Mouse (Mus musculus): ENCODE measurements around the gene Tprn. TPM values are rescaled to one million over a fixed set of nuclear protein-coding genes. Genes with fewer than 3 reads are reported as not detected.

The Tprn gene
- 4.9 and 6.0 TPM in 2 replicates for polyA plus RNA-seq (2012; rRNA removed)
- polyA plus RNA-seq (2014; fragmentation: Nextera tagmentation; extraction: Ambion mirVana), result 6.1 and 6.8 TPM in 2 replicates

- peak; percentile 100 for ATAC-seq (ENCODE audit: low FRiP score, low read depth)
- Histone ChIP-seq H3K27me3 (ENCODE audit: control insufficient read depth, insufficient read depth, low read length) (peaks cover 13% of the 10 kb centered on the region; the same call in 1 of the 2 replicates), H3K9ac (ENCODE audit: low read depth, low read length, severe bottlenecking) (peak within 1 kb of the TSS; percentile 53), H3K36me3 (ENCODE audit: control insufficient read depth, insufficient read depth, low read length) (no peaks in the 10 kb centered on the region), H3K27ac (replicated peaks; ENCODE audit: low read depth, low read length) (no peak within 1 kb of the TSS), H3K9me3 (ENCODE audit: control insufficient read depth, low read length) (no peaks in the 10 kb centered on the region), H3K4me3 (replicated peaks; ENCODE audit: low read length) (peak within 1 kb of the TSS; percentile 77), H3K4me2 (replicated peaks; ENCODE audit: low read depth, low read length, severe bottlenecking) (peak within 1 kb of the TSS; percentile 99), H3K4me1 (ENCODE audit: control insufficient read depth, insufficient read depth, low read length) (peaks cover 11% of the 10 kb centered on the region)
- no peak for TF ChIP-seq POLR2A (IDR thresholded peaks at IDR 0.05; ENCODE audit: borderline replicate concordance, extremely low read depth, insufficient read depth, insufficient read length)
- DNase-seq (ENCODE audit: low spot score), result peak; percentile 98
- 1% methylated on average over 28 of the region's 39 CpGs for WGBS
Observed at GRCm38 (mm10) chr2:25262291-25262767, at the start of gene Tprn. Tprn (plus strand) TSS chr2:25262618.

- DNase-seq (ENCODE audit: low spot score), result no peak
- TF ChIP-seq POLR2A (IDR thresholded peaks at IDR 0.05; ENCODE audit: borderline replicate concordance, extremely low read depth, insufficient read depth, insufficient read length), result no peak
- Histone ChIP-seq H3K36me3 (ENCODE audit: control insufficient read depth, insufficient read depth, low read length) (peaks cover 8% of the 10 kb centered on the region), H3K4me3 (replicated peaks; ENCODE audit: low read length) (no peak overlapping the region), H3K4me2 (replicated peaks; ENCODE audit: low read depth, low read length, severe bottlenecking) (no peak overlapping the region), H3K4me1 (ENCODE audit: control insufficient read depth, insufficient read depth, low read length) (peaks cover 19% of the 10 kb centered on the region; the same call in 1 of the 2 replicates), H3K27me3 (ENCODE audit: control insufficient read depth, insufficient read depth, low read length) (no peaks in the 10 kb centered on the region), H3K9me3 (ENCODE audit: control insufficient read depth, low read length) (no peaks in the 10 kb centered on the region), H3K27ac (replicated peaks; ENCODE audit: low read depth, low read length) (no peak overlapping the region), H3K9ac (ENCODE audit: low read depth, low read length, severe bottlenecking) (no peak overlapping the region)
- WGBS, result 63% methylated on average over 23 of the region's 23 CpGs
- ATAC-seq (ENCODE audit: low FRiP score, low read depth), result no peak
Observed at GRCm38 (mm10) chr2:25213266-25213865, 49.1 kb upstream of the Tprn start.

DNA sequence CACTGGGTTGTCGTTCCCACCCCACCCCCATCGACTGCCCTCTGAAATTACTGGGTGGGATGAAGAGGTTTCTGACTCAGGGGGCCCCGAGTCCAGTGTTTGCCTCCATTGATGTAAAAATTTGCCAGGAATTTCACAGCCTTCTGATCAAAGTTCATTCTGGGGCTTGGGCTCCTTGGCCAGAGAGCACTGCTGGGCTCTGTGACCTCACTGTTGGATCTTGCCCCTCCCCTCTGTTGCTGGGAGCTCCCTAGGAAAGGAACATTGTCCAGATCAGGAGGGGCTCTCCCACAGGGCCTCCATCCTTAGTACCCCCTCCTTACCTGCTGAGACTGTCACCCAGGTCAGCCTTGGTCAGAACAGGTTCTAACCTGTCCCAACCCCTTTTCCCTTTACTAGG lies 48.0 kb upstream of the Tprn start, which contains the start of gene Stpg3:
TSS of gene Stpg3 (minus strand) at position 194 of the 400 bp plus-strand sequence.
- no peak within 1 kb of the TSS for H3K27ac ChIP-seq (replicated peaks; ENCODE audit: low read depth, low read length)
- DNase-seq (ENCODE audit: low spot score) (no peak), ATAC-seq (ENCODE audit: low FRiP score, low read depth) (no peak)
- H3K4me1 ChIP-seq (ENCODE audit: control insufficient read depth, insufficient read depth, low read length), result peaks cover 15% of the 10 kb centered on the region; the same call in 1 of the 2 replicates
- peaks cover 3% of the 10 kb centered on the region; the same call in 1 of the 2 replicates for H3K36me3 ChIP-seq (ENCODE audit: control insufficient read depth, insufficient read depth, low read length)
- no peaks in the 10 kb centered on the region for H3K9me3 ChIP-seq (ENCODE audit: control insufficient read depth, low read length)
- WGBS, result 70% methylated on average over 3 of the region's 3 CpGs
- H3K27me3 ChIP-seq (ENCODE audit: control insufficient read depth, insufficient read depth, low read length), result no peaks in the 10 kb centered on the region
- no peak within 1 kb of the TSS for H3K4me3 ChIP-seq (replicated peaks; ENCODE audit: low read length)
- TF ChIP-seq POLR2A (IDR thresholded peaks at IDR 0.05; ENCODE audit: borderline replicate concordance, extremely low read depth, insufficient read depth, insufficient read length), result no peak
- no peak within 1 kb of the TSS for H3K9ac ChIP-seq (ENCODE audit: low read depth, low read length, severe bottlenecking)
- H3K4me2 ChIP-seq (replicated peaks; ENCODE audit: low read depth, low read length, severe bottlenecking), result no peak within 1 kb of the TSS

- no peak for ATAC-seq (ENCODE audit: low FRiP score, low read depth)
- 65% methylated on average over 2 of the region's 2 CpGs for whole genome bisulfite sequencing
- H3K4me2 ChIP-seq (replicated peaks; ENCODE audit: low read depth, low read length, severe bottlenecking), result no peak overlapping the region
Observed at GRCm38 (mm10) chr2:25217666-25218065, 44.8 kb upstream of the Tprn start.

GRCm38 (mm10) chr2:25218445-25218844 lies 44.0 kb upstream of the Tprn start, which contains the start of gene Fam166a:
Fam166a (plus strand) TSS chr2:25218745.
- Histone ChIP-seq H3K4me3 (replicated peaks; ENCODE audit: low read length) (no peak within 1 kb of the TSS), H3K27me3 (ENCODE audit: control insufficient read depth, insufficient read depth, low read length) (no peaks in the 10 kb centered on the region), H3K27ac (replicated peaks; ENCODE audit: low read depth, low read length) (no peak within 1 kb of the TSS), H3K4me2 (replicated peaks; ENCODE audit: low read depth, low read length, severe bottlenecking) (no peak within 1 kb of the TSS), H3K9me3 (ENCODE audit: control insufficient read depth, low read length) (no peaks in the 10 kb centered on the region), H3K9ac (ENCODE audit: low read depth, low read length, severe bottlenecking) (no peak within 1 kb of the TSS), H3K36me3 (ENCODE audit: control insufficient read depth, insufficient read depth, low read length) (peaks cover 9% of the 10 kb centered on the region; the same call in 1 of the 2 replicates), H3K4me1 (ENCODE audit: control insufficient read depth, insufficient read depth, low read length) (peaks cover 3% of the 10 kb centered on the region)
- DNase-seq (ENCODE audit: low spot score), result no peak
- no peak for ATAC-seq (ENCODE audit: low FRiP score, low read depth)
- no peak for TF ChIP-seq POLR2A (IDR thresholded peaks at IDR 0.05; ENCODE audit: borderline replicate concordance, extremely low read depth, insufficient read depth, insufficient read length)

More at GRCm38 (mm10) chr2:25217666-25218065, 44.8 kb upstream of the Tprn start:
- Histone ChIP-seq H3K27ac (replicated peaks; ENCODE audit: low read depth, low read length) (no peak overlapping the region), H3K9ac (ENCODE audit: low read depth, low read length, severe bottlenecking) (no peak overlapping the region), H3K36me3 (ENCODE audit: control insufficient read depth, insufficient read depth, low read length) (peaks cover 9% of the 10 kb centered on the region; the same call in 1 of the 2 replicates), H3K27me3 (ENCODE audit: control insufficient read depth, insufficient read depth, low read length) (no peaks in the 10 kb centered on the region), H3K4me1 (ENCODE audit: control insufficient read depth, insufficient read depth, low read length) (no peaks in the 10 kb centered on the region), H3K9me3 (ENCODE audit: control insufficient read depth, low read length) (no peaks in the 10 kb centered on the region), H3K4me3 (replicated peaks; ENCODE audit: low read length) (no peak overlapping the region)
- TF ChIP-seq POLR2A (IDR thresholded peaks at IDR 0.05; ENCODE audit: borderline replicate concordance, extremely low read depth, insufficient read depth, insufficient read length), result no peak
- DNase-seq (ENCODE audit: low spot score), result no peak
